In genomic region chr13:41238805-41239130, GRCm38 (mm10) we compare ENCODE assay signal across 10 mouse cellular contexts. TPM values are rescaled to one million over a fixed set of nuclear protein-coding genes. Genes with fewer than 3 reads are reported as not detected.
DNase-seq lines count a peak whose midpoint lies in the region; TF ChIP-seq lines count a peak whose summit lies in the region.
"Had no signal": no experiment of that assay in that cellular context is flagged by ENCODE, and none has a peak within 500 bp of the region (broad histone marks: within the 10 kb centered on the region; RNA-seq: fewer than 3 reads in every experiment).

No protein-coding gene starts in this region.

- TF ChIP-seq POLR2A in testis, adult 2 months (IDR thresholded peaks at IDR 0.05; ENCODE audit: control insufficient read depth, low read depth, low read length), result no peak

- H3K27me3 ChIP-seq in testis, adult 2 months (ENCODE audit: control insufficient read depth, insufficient read depth, low read length), result no peaks in the 10 kb centered on the region
- H3K27me3 ChIP-seq: stomach, embryonic 15.5 days had no signal

- H3K4me1 ChIP-seq in testis, adult 2 months (ENCODE audit: control insufficient read depth, insufficient read depth, low read length), result no peaks in the 10 kb centered on the region
- H3K4me1 ChIP-seq: limb, embryonic 13.5 days; stomach, embryonic 15.5 days had no signal

- no peak overlapping the region for H3K27ac ChIP-seq in testis, adult 2 months (ENCODE audit: control insufficient read depth, insufficient read depth, low read depth, low read length)
- H3K27ac ChIP-seq: limb, embryonic 13.5 days; stomach, embryonic 15.5 days had no signal

- no peaks in the 10 kb centered on the region for H3K36me3 ChIP-seq in testis, adult 2 months (ENCODE audit: control insufficient read depth, insufficient read depth, low read length)
- H3K36me3 ChIP-seq: limb, embryonic 13.5 days; stomach, embryonic 15.5 days had no signal

- DNase-seq in heart, postnatal 10 days, result peak; percentile 32 to 48
- no peak for DNase-seq in heart, postnatal 36 days
- DNase-seq in testis, postnatal 14 days (ENCODE audit: low spot score), result no peak
- DNase-seq in embryo, embryonic 10.5 days (ENCODE audit: low spot score), result peak; percentile 86
- DNase-seq in retina, adult 2 months (ENCODE audit: low read depth, low spot score), result peak; percentile 65
- DNase-seq in adrenal gland, postnatal 36 days, result no peak
- DNase-seq in right cerebral cortex, postnatal 14 days, result no peak

- intact Hi-C loops in heart, postnatal 10 days (cut with DNase I), result loop anchor here (1.0 to 2.0 kb wide), 4 partner anchors 103 to 454 kb away; no protein-coding TSS in a partner anchor
- intact Hi-C loops in heart, postnatal 36 days (cut with DNase I), result loop anchor here (1.0 to 2.0 kb wide), 5 partner anchors 92 to 454 kb away; no protein-coding TSS in a partner anchor

- TF ChIP-seq CTCF in testis, adult 2 months (IDR thresholded peaks at IDR 0.05; ENCODE audit: control insufficient read depth, insufficient read depth, insufficient replicate concordance, low read depth, low read length), result peak; percentile 7; the same call in 1 of the 2 replicates

- no peak overlapping the region for H3K4me3 ChIP-seq in testis, adult 2 months (ENCODE audit: control insufficient read depth, low read depth, low read length)
- H3K4me3 ChIP-seq: limb, embryonic 13.5 days; stomach, embryonic 15.5 days had no signal

RNA-seq across cellular contexts. Expression of gene Smim13, which starts 10.9 kb away (rescaled TPM):
- 10 to 100 TPM; 19.8 to 21.9 TPM for total RNA-seq in heart, postnatal 10 days (2021)
- 10 to 100 TPM; 23.6 to 25.0 TPM for total RNA-seq in heart, postnatal 36 days (2021)
- 14.3 and 16.2 TPM in 2 replicates for polyA plus RNA-seq in testis, adult 2 months (2012; rRNA removed)
- total RNA-seq in adrenal gland, postnatal 36 days (2021), result 10 to 100 TPM; 11.4 to 13.7 TPM

RNA-seq across cellular contexts. Expression of gene Elovl2, which starts 18.6 kb away (rescaled TPM):
- total RNA-seq in heart, postnatal 10 days (2021), result under 1 TPM; 0.31 to 0.50 TPM
- under 1 TPM in 1 of 2 experiments, not detected in 1; 0.08 TPM for total RNA-seq in heart, postnatal 36 days (2021)
- polyA plus RNA-seq in testis, adult 2 months (2012; rRNA removed), result 102 and 132 TPM in 2 replicates
- under 1 TPM; 0.33 to 0.60 TPM for total RNA-seq in adrenal gland, postnatal 36 days (2021)

RNA-seq across cellular contexts. Expression of gene Gm17364, which starts 35.0 kb away (rescaled TPM):
- not detected for total RNA-seq in heart, postnatal 10 days (2021)
- total RNA-seq in heart, postnatal 36 days (2021), result not detected
- polyA plus RNA-seq in testis, adult 2 months (2012; rRNA removed), result not detected in 2 replicates
- total RNA-seq in adrenal gland, postnatal 36 days (2021), result not detected
- polyA plus RNA-seq: limb, embryonic 13.5 days; stomach, embryonic 15.5 days had no signal

Comparison
In these comparisons a context has a peak if more than half of its experiments do, and no peak if none do; other contexts are left out.
1. DNase-seq: peak in heart, postnatal 10 days (2 of 2), embryo, embryonic 10.5 days (single experiment) and retina, adult 2 months (single experiment); none in heart, postnatal 36 days (0 of 2), testis, postnatal 14 days (single experiment), adrenal gland, postnatal 36 days (0 of 2) and right cerebral cortex, postnatal 14 days (single experiment).